ENCODE assay signal across 8 mouse cellular contexts in the genomic region with DNA sequence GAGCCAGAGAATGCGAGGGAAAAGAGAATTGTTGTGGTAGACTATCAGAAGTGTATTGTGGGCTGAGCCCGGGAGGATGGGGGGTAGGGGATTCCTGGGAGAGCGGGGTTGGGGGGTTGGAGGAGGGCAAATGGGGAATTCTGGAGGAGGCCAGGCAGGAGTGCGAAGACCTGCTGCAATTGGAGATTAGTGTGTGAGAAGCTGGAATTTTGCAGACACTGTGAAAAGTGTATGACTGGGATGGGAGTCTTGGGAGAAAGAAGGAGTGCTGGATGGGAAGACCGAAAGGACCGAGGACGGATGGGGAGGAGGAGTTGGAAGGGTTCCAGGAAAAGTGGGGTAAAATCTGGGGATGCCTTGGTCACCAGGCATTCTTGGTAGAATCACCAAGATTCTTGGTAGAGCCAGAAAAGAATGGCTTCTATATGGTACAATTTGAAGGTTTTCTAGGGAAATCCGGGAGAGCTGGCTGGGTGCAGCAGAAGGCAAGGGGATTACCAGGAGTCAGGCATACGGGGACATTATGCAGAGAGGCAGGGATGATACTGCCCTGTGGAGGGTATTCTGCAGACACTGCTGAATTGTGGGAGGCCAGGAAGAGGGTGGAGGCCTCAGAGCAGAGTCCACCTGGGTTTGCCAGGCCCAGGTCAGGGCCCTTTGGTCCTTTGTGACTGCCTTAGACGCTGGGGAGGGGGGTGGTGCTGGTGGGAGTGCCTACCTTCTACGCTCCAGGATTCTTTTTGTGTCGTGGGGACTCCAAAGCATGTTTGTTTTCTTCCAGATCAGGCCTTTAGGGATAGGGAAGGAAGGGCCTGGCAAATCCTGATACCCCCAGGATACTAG. TPM values are rescaled to one million over a fixed set of nuclear protein-coding genes. Genes with fewer than 3 reads are reported as not detected.
DNase-seq lines count a peak whose midpoint lies in the region; ATAC-seq lines count a peak whose summit lies in the region.

No protein-coding gene starts in this region.

- peaks cover 44% of the 10 kb centered on the region for H3K27me3 ChIP-seq in heart, embryonic 10.5 days (ENCODE audit: insufficient read depth, poor library complexity, severe bottlenecking)
- H3K27me3 ChIP-seq in embryonic facial prominence, embryonic 15.5 days: no peaks in the 10 kb centered on the region
- H3K27me3 ChIP-seq in midbrain, embryonic 15.5 days (replicated peaks): 0 out of 2 replicates have a peak, but pooled peaks cover 4% of the 10 kb centered on the region

- 6% methylated on average over 12 of the region's 12 CpGs for WGBS in heart, embryonic 10.5 days
- WGBS in embryonic facial prominence, embryonic 15.5 days: 4% methylated on average over 12 of the region's 12 CpGs
- 1% methylated on average over 12 of the region's 12 CpGs for WGBS in midbrain, embryonic 15.5 days

- H3K9me3 ChIP-seq in heart, embryonic 10.5 days: no peaks in the 10 kb centered on the region
- no peaks in the 10 kb centered on the region for H3K9me3 ChIP-seq in embryonic facial prominence, embryonic 15.5 days (replicated peaks)
- no peaks in the 10 kb centered on the region for H3K9me3 ChIP-seq in midbrain, embryonic 15.5 days

- peaks cover 13% of the 10 kb centered on the region for H3K36me3 ChIP-seq in heart, embryonic 10.5 days
- H3K36me3 ChIP-seq in embryonic facial prominence, embryonic 15.5 days: no peaks in the 10 kb centered on the region
- H3K36me3 ChIP-seq in midbrain, embryonic 15.5 days (replicated peaks): no peaks in the 10 kb centered on the region

- H3K4me2 ChIP-seq in embryonic facial prominence, embryonic 15.5 days (replicated peaks): peak overlapping the region; percentile 74
- H3K4me2 ChIP-seq in midbrain, embryonic 15.5 days: peak overlapping the region; percentile 76

- intact Hi-C loops in heart, postnatal 25 days (cut with DNase I): no loop called here
- intact Hi-C loops in gastrocnemius, postnatal 14 days (cut with DNase I; ENCODE audit: low total_unique reads): no loop called here

- H3K27ac ChIP-seq in heart, embryonic 10.5 days: peak overlapping the region; percentile 70
- H3K27ac ChIP-seq in embryonic facial prominence, embryonic 15.5 days (replicated peaks): peak overlapping the region; percentile 77
- H3K27ac ChIP-seq in midbrain, embryonic 15.5 days: peak overlapping the region; percentile 72

- ATAC-seq in embryonic facial prominence, embryonic 15.5 days (ENCODE audit: insufficient number of reproducible peaks, low FRiP score, low TSS enrichment, low read depth): no peak
- peak; percentile 8 for ATAC-seq in midbrain, embryonic 15.5 days (replicated peaks)

- no peak for DNase-seq in heart, embryonic 10.5 days (ENCODE audit: low spot score)
- no peak for DNase-seq in heart, postnatal 25 days (ENCODE audit: low spot score)
- DNase-seq in kidney, adult 8-10 months: peak; percentile 59 to 66
- DNase-seq in thymus, postnatal 10 days (ENCODE audit: low spot score in 2 of 2): no peak
- no peak for DNase-seq in layer of hippocampus, adult 11-12 months (ENCODE audit: low spot score)
- DNase-seq in gastrocnemius, postnatal 14 days: no peak

- H3K4me3 ChIP-seq in heart, embryonic 10.5 days: peak overlapping the region; percentile 65
- H3K4me3 ChIP-seq in embryonic facial prominence, embryonic 15.5 days (replicated peaks): peak overlapping the region; percentile 55
- H3K4me3 ChIP-seq in midbrain, embryonic 15.5 days: peak overlapping the region; percentile 67

- H3K9ac ChIP-seq in embryonic facial prominence, embryonic 15.5 days: peak overlapping the region; percentile 43; the same call in 1 of the 2 replicates
- H3K9ac ChIP-seq in midbrain, embryonic 15.5 days: peak overlapping the region; percentile 65

- peaks cover 41% of the 10 kb centered on the region for H3K4me1 ChIP-seq in heart, embryonic 10.5 days
- peaks cover 53% of the 10 kb centered on the region for H3K4me1 ChIP-seq in embryonic facial prominence, embryonic 15.5 days
- H3K4me1 ChIP-seq in midbrain, embryonic 15.5 days: peaks cover 56% of the 10 kb centered on the region

RNA-seq across cellular contexts. Expression of a gene that starts 1.2 kb away (rescaled TPM):
- polyA plus RNA-seq in heart, embryonic 10.5 days (2016; fragmentation: Nextera tagmentation; extraction: Ambion mirVana): 13.7 and 37.5 TPM in 2 replicates
- total RNA-seq in heart, postnatal 25 days (2021): under 1 TPM; 0.25 to 0.55 TPM
- 58.4 and 61.0 TPM in 2 replicates for polyA plus RNA-seq in embryonic facial prominence, embryonic 15.5 days (2015; fragmentation: Nextera tagmentation; extraction: Ambion mirVana)
- polyA plus RNA-seq in midbrain, embryonic 15.5 days (2015; fragmentation: Nextera tagmentation; extraction: Ambion mirVana): 80.6 and 83.2 TPM in 2 replicates
- under 1 TPM; 0.37 to 0.51 TPM for total RNA-seq in gastrocnemius, postnatal 14 days (2021)

RNA-seq across cellular contexts. Expression of a gene that starts 7.6 kb away (rescaled TPM):
- polyA plus RNA-seq in heart, embryonic 10.5 days (2016; fragmentation: Nextera tagmentation; extraction: Ambion mirVana): 0.92 and 1.1 TPM in 2 replicates
- 1 to 10 TPM; 1.3 TPM for total RNA-seq in heart, postnatal 25 days (2021)
- 0.85 and 1.2 TPM in 2 replicates for polyA plus RNA-seq in embryonic facial prominence, embryonic 15.5 days (2015; fragmentation: Nextera tagmentation; extraction: Ambion mirVana)
- 0.13 and 0.47 TPM in 2 replicates for polyA plus RNA-seq in midbrain, embryonic 15.5 days (2015; fragmentation: Nextera tagmentation; extraction: Ambion mirVana)
- total RNA-seq in gastrocnemius, postnatal 14 days (2021): under 1 TPM; 0.33 to 0.57 TPM

RNA-seq across cellular contexts. Expression of a gene that starts 17.1 kb away (rescaled TPM):
- polyA plus RNA-seq in heart, embryonic 10.5 days (2016; fragmentation: Nextera tagmentation; extraction: Ambion mirVana): 276 and 315 TPM in 2 replicates
- 10 to 100 TPM; 75.4 to 87.9 TPM for total RNA-seq in heart, postnatal 25 days (2021)
- polyA plus RNA-seq in embryonic facial prominence, embryonic 15.5 days (2015; fragmentation: Nextera tagmentation; extraction: Ambion mirVana): 260 and 286 TPM in 2 replicates
- 57.2 and 58.7 TPM in 2 replicates for polyA plus RNA-seq in midbrain, embryonic 15.5 days (2015; fragmentation: Nextera tagmentation; extraction: Ambion mirVana)
- total RNA-seq in gastrocnemius, postnatal 14 days (2021): 10 to 100 TPM; 60.4 to 61.2 TPM

RNA-seq across cellular contexts. Expression of a gene that starts 37.9 kb away (rescaled TPM):
- polyA plus RNA-seq in heart, embryonic 10.5 days (2016; fragmentation: Nextera tagmentation; extraction: Ambion mirVana): 1.7 and 2.4 TPM in 2 replicates
- under 1 TPM; 0.34 to 0.39 TPM for total RNA-seq in heart, postnatal 25 days (2021)
- 12.2 and 18.7 TPM in 2 replicates for polyA plus RNA-seq in embryonic facial prominence, embryonic 15.5 days (2015; fragmentation: Nextera tagmentation; extraction: Ambion mirVana)
- 3.7 and 4.2 TPM in 2 replicates for polyA plus RNA-seq in midbrain, embryonic 15.5 days (2015; fragmentation: Nextera tagmentation; extraction: Ambion mirVana)
- under 1 TPM; 0.40 to 0.45 TPM for total RNA-seq in gastrocnemius, postnatal 14 days (2021)

Comparison
In these comparisons a context has a peak if more than half of its experiments do, and no peak if none do; other contexts are left out.
1. DNase-seq: peak in kidney, adult 8-10 months (2 of 2); none in heart, embryonic 10.5 days (single experiment), heart, postnatal 25 days (single experiment), thymus, postnatal 10 days (0 of 2), layer of hippocampus, adult 11-12 months (single experiment) and gastrocnemius, postnatal 14 days (single experiment).
2. Peak in every context shown above with its lines, with median percentiles within 50 percentile points of each other: H3K27ac ChIP-seq and H3K4me3 ChIP-seq.